Mouse (Mus musculus): Measurements from ENCODE around the gene Olig2. TPM values are rescaled to one million over a fixed set of nuclear protein-coding genes. Genes with fewer than 3 reads are reported as not detected.

Olig2 gene
- polyA plus RNA-seq (2017; shearing (Covaris generic)) = not detected

DNA sequence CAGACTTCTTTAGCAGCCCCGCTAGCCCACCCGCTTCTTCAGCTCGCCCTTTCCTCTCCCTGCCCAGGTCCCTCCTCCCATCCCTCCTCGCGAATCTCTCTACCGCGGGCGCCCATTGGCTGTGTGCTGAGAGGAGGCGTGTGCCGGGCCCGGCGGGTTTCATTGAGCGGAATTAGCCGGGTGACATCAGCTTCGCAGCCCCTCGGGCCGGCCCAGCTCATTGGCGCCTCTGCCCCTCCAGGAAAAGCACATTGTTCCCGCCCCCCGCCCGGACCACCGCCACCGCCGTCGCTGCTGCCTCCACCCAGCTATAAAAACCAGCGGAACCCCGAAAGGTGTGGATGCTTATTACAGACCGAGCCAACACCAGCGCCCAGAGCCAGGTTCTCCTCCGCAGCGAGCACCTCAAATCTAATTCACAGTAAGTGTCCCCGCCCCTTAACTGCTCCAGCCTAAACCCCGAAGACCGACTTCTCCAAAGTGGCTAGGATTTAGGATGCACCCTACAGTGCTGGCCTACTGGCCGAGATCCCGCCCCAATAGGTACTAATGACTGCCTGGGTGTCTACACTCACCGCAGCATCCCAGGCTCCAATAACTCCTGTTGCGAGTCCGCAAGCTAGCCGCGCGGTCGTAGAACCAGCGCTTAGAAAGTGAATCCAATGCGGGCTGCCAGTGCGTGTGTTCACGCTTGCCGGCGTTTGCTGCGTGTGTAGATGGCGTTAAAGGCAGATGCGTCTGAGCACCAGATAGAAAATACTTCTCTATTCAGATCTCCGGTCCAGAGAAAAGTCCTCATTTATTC, at the start of gene Olig2:
TSS of gene Olig2 (plus strand) at position 225 of the 805 bp plus-strand sequence.
- no peak for ATAC-seq

DNA sequence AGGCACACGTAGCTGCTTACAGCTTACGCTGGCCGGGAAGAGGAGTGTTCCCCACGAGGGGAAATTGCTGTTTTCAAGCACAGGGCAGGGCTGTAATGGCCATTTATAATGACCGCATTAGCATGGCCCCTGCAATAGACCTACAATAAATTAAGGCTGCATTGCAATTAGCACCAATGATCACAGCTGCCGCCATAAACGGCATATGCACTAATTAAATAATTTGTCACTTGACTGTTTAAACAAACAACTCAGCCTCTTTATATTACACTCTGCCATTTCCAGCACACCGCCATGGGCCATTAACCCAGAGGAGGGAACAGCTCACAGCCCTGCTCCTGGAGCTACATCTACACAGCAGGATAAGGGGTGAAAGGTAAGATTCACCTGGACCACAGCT, 49.4 kb upstream of the Olig2 start:
- ATAC-seq = no peak

DNA sequence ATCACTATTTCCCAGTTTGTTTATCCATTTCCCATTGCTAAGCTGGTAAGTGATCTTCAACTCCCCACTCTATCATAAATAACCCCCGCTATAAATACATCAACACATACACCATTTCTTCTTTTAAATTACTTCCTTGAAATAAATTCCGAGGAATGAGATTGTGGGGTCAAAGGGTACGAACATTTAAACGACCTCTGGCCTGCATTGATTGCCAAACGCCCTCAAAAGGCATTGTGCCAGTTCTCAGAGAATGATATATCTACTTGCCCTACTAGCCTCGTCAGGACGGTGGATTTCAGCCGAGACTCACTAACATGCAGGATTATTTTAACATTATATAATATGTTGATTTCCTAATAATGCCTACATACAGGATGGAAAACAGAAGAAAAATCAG, 38.2 kb upstream of the Olig2 start:
- ATAC-seq = no peak

DNA sequence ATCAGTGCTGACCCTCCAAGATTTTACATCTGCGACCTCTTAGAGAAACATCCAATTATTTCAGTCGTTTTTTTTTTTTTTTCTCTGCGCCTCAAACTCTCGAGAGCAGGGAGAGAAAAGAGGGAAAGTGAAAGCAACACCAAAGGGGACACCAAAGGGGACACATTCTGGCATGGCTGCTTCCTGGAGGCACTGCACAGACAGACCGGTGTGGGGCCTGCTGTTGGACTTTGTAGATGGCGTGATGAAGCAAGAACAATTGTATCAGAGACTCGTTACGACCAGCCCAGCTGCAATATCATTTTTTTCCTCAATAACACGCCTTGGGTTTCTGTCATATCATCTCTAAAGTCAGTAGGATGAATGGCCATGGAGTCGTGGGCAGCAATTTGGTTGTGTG, 37.6 kb upstream of the Olig2 start:
- ATAC-seq = no peak

DNA sequence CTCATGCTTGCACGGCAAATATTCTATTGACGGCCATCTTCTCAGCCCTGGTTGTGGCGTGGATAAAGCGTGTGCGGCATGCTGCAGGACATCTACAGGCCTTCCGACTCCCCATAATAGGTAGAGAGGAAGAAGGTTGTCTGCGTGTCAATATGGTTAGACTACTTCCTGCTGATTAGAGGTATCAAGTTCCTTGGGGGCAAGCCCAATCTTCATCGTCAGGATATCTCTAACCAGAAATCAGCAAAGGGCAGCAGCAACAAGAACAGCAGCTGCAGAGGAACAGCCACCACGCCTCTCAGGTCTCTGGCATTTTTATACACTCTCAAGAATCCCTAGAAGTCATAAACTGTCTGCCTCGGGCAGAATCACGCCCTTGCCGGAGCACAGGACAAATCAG, 37.0 kb upstream of the Olig2 start:
- ATAC-seq = no peak

DNA sequence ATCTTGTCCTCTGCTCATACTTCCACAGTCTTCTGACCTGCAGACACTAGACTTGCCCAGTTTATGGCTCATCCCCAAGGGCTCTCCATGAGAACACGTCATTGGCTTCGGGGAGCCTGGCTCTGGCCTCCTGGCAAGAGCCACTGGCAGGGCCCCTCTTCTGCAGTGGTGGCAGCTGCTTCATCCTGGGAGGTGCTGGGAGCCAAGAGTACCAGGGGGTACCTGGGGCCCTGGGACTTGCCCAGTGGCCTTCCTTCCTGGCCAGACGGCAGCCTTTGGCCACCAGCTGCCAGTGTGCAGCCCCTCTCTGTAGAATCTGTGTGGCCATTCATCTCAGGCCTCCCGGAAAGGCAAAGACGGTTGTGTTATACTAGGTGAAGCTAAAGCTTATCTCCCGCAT, 34.0 kb upstream of the Olig2 start:
- ATAC-seq = no peak

DNA sequence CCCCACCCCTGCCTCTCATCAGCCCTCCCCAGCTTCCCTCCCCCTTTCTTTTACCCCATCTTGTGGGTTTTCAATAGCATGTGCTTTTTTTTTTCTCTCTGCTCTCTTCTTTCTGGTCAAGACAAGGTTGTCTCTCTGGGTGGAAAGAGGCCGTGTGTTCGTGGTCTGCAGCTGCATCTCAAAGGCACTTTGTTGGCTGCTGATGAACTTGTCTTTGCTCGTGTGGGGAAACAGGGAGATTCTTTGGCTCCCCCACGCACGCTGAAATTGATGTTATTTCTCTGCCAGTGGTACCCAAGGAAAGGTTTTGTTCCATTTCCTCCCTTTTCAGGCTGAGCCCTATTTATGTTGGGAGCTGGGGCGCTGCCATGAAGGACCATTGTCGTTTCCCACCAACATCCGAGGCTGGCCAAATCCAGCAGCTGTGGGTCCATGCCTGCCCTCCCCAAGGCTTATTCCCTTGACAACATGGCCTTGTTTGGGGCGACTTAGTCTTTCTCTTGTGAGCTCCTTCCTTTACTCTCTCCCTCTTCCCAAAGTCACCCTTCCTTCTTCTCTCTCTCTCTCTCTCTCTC, 33.5 kb upstream of the Olig2 start:
- ATAC-seq = no peak

DNA sequence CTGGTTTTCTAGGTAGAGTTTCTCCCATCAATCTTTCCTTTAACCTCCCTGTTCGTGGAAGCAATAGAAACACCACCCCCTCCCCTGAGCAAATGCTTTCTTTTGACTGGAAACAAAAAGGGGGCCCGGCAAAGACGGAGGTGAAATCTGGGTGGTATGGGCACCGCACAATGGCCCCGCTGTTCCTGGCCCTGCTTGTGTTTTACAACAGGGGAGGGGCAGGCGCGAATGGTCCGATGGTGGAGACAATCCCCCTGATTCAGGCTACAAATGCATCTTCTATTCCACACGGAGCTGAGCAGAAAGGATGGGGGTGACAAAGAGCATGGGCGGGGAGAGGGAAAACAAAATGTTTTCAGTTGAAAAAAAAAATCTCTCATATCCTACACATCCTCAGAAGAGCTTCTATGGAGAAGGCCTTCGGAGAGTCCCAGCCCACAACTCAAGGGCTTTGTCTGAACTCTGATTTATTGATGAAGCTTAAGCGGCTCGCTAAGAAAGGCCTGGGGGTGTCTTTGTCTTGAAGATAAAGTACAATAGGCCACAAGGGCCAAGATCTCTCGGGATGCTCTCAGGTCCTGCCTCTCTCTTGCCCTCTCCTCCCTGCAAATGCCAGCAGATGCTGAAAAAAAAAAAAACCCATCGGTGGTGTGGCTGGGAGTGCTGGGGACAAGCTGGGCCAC, 32.4 kb upstream of the Olig2 start:
- no peak for ATAC-seq

DNA sequence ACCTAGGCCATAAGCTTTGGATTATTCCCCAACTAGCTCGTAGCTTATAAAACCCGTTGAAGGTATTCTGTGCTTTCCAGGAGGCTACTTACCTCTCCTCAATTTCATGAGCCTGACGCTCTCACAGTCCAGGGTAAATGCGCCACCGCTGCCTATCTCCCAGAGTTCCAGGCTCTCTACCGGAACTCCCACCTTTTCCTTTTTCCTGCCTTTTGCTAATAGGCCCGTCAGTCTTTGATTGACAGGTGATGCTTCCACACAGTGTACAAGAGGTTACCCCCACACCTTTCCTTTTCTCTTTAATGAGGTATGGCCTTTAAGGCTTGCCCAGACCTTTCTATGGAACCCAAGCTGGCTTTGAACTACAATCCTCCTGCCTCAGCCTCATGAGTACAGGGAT, 25.4 kb upstream of the Olig2 start:
- no peak for ATAC-seq

DNA sequence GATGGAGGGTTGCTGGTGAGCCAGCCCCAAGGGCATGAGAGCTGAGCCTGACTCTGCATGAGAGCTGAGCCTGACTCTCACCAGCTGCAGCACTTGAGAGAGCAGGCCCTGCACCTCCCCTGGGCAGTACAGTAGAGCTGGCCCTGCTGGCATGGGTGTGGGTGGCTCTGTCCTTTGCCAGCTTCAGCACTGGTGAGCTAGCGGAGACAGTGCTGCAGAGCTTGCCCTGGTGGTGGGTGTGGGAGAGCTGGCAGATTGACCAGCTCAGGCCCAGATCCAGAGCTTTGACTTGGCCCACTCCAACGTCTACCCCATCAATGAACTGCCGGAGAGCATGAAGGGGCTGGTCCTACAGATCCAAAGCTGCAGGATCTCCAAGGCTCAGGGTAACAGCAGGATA, 22.3 kb upstream of the Olig2 start:
- ATAC-seq = no peak

DNA sequence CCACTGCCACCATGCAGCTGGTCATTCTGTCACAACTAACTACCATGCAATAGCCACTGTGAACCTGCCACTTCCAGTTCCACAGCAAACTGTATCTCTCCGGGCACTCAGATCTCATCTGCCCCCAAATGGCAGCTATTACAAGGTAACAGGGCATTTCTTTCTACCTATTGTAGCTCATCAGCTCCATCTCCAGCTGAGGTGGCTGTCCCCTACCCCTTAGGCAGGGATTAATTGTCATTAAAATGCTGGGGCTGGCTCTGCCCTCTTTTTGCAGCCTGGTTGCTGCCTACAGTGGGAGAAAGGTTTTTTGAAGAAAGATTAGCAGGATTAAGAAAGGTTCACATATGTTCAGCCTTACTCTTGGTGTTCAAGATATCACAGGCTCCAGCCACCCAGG, 18.9 kb upstream of the Olig2 start:
- no peak for ATAC-seq

DNA sequence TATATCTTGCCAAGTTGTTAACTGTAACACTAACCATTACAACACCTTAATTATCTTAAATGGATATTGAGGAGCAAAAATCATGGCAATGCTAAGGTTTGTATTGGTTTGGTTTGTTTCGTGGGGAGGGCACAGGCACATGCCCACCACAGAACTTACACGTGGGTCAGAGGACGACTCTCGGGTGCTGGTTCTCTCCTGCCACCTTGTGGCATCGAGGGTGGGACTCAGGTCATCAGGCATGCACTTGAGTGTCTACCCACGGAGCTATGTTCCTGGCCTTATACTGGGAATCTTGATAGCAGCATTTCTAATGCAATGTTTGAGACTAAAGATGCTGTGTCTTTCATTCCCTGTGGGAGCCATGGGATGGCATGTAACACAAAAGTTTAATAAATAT, 8.2 kb upstream of the Olig2 start:
- no peak for ATAC-seq

DNA sequence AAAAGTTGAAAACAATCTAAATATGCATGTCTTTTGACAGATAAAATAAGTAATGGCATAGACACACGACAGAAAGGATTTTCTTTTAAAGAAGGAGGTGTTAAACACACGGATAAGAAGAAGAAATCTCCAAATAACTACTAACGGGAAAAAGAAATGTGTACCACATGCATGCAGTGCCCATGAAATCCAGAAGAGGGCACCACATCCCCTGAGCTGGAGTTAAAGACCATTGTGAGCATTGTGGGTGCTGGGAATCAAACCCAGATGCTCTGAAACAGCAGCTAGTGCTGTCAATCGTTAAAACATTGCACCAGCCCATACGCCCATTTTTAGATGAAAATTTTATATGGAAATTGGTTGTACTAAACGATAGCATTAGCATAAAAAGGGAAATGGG, 7.3 kb upstream of the Olig2 start:
- ATAC-seq = no peak

DNA sequence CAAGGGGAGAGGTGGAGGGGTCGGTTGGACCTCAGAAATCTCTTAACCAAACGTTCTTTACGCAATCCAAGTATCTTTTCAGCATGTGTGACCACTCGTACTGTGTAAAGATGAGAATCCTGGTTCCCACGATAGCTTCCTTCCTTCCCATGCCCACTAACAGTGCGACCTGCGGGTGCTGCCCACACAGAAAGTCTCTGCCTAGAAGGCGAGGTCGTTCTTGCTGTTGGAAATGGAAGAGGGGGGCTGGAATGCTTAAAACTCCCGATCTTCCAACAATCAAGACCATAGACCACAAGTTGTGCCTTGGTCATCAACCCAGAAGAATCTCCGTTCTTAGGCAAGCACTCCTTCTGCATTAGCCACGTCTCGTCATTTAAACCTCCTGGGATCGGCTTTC, 6.0 kb upstream of the Olig2 start:
- no peak for ATAC-seq

DNA sequence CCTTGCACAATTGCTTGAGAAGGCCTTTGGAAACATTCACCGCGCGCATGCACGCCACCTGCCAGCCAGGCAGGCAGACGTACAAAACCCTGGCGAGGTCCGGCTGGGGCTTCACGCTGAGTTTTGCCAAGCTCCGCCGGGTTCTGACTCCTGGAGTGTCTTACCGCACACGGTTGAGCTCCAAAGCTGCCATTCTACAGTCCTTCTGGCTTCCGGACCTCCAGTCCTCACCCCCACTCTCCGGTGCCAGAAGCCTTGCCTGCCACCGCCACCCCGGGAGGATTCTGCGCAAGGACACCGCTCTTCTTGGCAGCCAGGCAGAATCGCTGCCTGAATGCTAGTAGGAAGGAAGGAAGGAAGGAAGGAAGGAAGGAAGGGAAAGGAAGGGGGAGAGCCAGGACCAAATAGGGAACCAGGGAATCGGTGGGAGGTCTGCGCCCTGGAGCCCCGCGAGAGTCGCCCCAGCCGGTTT, 3.0 kb upstream of the Olig2 start:
- no peak for ATAC-seq

DNA sequence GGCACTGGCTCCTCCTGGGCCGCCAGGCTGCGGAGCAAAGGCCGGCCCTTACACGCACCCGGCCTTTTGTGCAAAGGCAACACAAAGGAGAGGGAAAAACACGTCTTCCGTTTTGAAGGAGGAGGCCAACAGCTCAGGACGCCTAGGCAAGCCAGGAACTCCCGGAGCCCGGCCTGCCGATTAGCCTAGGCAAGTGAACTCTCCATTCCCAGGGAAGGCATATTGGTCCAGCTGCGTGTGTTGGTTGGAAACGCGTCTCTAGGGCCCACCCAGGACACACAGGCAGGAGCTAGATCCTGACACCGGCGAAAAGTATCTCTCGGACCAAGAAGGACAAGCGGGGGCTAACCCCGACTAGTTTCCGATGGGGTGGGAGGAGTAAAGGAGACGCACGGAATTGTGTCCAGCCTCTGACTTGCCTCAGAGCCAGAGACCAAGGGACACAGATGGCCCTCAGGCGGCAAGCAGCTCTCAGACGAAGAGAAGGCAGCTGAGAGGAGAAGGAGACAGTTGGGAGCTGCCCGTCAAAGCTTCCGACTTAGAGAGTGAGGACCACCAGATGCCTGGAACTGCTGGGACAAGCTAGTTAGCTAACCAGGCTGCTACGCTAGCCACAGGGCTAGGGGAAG, 2.5 kb upstream of the Olig2 start:
- no peak for ATAC-seq

DNA sequence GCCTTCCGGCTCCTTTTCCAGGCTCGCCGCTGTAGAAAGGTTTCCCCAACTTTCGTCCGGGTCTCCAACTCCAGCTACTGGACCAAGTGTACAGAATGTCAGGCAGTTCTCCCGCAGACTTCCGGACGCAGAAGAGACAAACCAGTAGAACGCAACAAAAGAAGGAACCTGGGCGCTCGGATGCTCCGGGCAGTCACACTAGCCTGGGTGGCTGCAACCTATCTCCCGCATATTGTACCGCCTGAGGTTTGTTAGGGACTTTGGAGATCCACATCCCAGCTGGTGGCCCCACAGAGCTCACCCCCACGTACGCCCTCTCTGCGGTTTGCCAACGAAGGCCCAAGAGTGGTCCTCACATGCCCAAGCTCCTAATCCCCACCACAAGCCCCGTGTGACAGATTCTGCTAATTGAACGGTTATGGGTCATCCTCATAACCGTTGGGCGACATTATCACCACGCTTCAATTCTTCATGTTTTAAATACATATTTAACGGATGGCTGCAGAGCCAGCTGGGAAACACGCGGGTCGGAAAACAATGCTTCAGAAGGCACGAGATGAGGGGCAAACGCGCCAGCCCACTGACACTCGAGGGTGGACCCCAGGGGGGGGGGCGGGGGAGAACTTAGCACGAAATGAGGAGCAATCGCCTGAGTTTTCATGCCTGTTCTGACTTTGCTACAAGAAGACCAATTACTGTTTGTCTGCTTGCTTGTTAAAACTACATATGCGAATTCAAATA, 1.8 kb upstream of the Olig2 start:
- ATAC-seq = no peak

DNA sequence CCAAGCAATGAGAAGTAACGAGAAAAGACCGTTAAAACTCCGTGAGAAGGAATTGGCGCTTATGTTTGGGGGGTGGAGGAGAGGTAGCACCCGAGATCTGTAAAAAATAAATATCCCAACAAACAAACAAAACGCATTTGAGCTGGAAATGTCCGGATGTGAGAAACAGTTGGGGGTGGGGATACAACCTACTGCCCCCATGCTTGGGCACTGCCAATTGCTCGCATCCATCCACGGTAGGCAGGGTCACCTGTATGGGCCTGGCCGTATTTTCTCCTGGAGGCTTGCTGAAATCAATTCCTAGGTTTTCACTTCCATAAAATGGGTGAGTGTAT, 1.2 kb upstream of the Olig2 start:
- ATAC-seq = no peak

DNA sequence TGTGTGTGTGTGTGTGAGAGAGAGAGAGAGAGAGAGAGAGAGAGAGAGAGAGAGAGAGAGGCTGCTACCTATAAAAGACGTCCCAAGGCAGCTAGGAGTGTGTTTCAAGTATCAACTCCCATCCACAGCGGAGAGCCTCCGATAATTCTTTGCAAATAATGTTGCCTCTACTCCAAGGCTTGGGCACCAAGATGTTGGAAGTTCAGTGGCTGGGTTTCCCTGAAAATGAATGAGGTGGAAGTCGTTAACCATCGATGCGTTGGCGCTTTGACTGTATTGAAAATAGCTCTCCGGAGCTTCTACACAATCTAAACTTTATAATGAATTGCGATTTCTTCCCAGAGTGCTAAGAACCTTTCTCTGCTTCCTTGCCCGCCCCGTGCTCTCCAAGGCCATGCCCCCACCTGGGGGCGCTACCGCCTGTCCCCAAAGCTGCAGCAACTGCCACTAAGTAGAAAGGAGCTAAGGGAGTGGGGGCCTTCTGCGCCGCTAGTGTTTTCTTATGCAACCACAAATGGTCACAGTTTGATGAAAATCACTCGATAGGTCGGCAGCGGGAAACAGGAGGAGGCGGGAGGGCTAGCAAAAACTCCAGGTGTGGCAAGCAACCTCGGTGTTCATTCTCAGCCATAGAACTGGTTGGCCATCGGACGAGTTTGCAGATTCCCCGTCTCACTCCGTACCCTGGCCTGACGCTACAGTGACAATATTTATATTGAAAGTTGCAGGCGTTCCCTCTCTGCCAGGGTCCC, 600 bp upstream of the Olig2 start:
- ATAC-seq = no peak

DNA sequence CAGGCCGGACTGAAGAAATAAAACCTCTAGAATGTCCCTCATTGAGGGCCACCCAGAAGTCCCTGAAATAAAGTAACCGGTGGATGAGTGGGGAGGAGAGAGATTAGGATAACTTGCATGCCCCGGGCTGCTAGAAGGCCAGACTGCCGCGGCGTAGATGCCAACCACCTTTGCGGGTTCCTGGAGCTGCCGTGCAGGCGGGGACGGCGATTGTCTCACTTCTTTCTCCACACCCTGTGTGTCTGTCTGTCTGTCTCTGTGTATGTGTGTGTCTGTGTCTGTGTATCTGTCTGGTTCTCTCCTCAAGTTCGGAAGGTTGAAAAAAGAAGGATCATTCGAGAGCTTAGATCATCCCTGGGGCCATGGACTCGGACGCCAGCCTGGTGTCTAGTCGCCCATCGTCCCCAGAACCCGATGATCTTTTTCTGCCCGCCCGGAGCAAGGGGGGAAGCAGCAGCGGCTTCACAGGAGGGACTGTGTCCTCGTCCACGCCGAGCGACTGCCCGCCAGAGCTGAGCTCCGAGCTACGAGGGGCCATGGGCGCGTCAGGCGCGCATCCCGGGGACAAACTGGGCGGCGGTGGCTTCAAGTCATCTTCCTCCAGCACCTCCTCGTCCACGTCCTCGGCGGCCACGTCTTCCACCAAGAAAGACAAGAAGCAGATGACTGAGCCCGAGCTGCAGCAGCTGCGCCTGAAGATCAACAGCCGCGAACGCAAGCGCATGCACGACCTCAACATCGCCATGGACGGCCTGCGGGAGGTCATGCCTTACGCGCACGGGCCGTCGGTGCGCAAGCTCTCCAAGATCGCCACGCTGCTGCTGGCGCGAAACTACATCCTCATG, 1.0 kb downstream of the Olig2 start:
- no peak for ATAC-seq

Data from activated CD4-positive, CD25-positive, alpha-beta regulatory T cell, adult 4 months (primary cell).